Mouse (Mus musculus): ENCODE results near the gene Sf3b4. TPM values are rescaled to one million over a fixed set of nuclear protein-coding genes. Genes with fewer than 3 reads are reported as not detected.
A peak's percentile ranks its signal among the peaks of the same experiment; 100 is the strongest.

Gene Sf3b4
- polyA plus RNA-seq, 1 experiment = 77.5 TPM

DNA sequence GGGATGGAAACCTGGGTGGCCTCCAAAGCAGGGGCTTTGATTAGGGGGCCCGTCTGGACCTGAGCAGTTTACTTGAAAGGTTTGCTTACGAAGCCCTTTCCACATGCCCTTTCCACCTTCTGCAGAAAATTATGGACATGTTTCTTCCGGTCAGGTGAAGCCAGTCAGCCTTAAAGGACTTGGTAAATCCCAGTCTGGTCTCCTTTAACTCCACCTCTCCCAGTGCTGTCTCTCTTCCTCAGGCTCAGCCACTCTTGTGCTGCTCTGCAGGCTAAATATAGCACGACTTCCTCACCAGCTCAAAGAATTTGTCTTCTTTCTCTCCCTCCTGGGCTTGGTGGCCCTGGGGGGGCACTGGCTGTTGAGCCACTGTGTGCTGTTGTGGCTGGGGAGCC is 10.2 kb downstream of the Sf3b4 start:
- Histone ChIP-seq H3ac (ENCODE audit: control insufficient read depth, insufficient read length) (no peak overlapping the region), H3K4me2 (ENCODE audit: low read depth) (no peak overlapping the region), H3K79me2 (ENCODE audit: control insufficient read depth, insufficient read depth) (no peaks in the 10 kb centered on the region), H3K4me3 (no peak overlapping the region), H3K27me3 (ENCODE audit: control insufficient read depth, insufficient read depth, insufficient read length) (no peaks in the 10 kb centered on the region), H3K36me3 (ENCODE audit: control insufficient read depth, insufficient read depth) (peaks cover 11% of the 10 kb centered on the region)
- TF ChIP-seq SRF (IDR thresholded peaks at IDR 0.05; ENCODE audit: control insufficient read depth, insufficient read length, low read depth) (no peak), CEBPB (IDR thresholded peaks at IDR 0.05; ENCODE audit: insufficient read depth, poor library complexity, severe bottlenecking) (no peak), MYOD1 (IDR thresholded peaks at IDR 0.05; ENCODE audit: control insufficient read depth in 1 of 3, insufficient read length in 2 of 3, low read depth in 2 of 3) (no peak), MAX (IDR thresholded peaks at IDR 0.05; ENCODE audit: low read depth) (no peak), E2F4 (IDR thresholded peaks at IDR 0.05; ENCODE audit: insufficient read depth) (no peak), MYOG (IDR thresholded peaks at IDR 0.05; ENCODE audit: control insufficient read depth in 1 of 3, insufficient read depth in 1 of 3, insufficient read length in 2 of 3, low read depth in 2 of 3) (no peak), USF1 (IDR thresholded peaks at IDR 0.05; ENCODE audit: low read depth) (no peak), REST (IDR thresholded peaks at IDR 0.05; ENCODE audit: insufficient read depth, insufficient read length) (no peak), POLR2AphosphoS2 (IDR thresholded peaks at IDR 0.05; ENCODE audit: insufficient read length, low read depth) (no peak), TCF3 (IDR thresholded peaks at IDR 0.05; ENCODE audit: insufficient read length, low read depth) (no peak), POLR2A (IDR thresholded peaks at IDR 0.05; ENCODE audit: insufficient read length, low read depth) (no peak), TCF12 (IDR thresholded peaks at IDR 0.05; ENCODE audit: insufficient read depth, poor library complexity, severe bottlenecking) (no peak)

DNA sequence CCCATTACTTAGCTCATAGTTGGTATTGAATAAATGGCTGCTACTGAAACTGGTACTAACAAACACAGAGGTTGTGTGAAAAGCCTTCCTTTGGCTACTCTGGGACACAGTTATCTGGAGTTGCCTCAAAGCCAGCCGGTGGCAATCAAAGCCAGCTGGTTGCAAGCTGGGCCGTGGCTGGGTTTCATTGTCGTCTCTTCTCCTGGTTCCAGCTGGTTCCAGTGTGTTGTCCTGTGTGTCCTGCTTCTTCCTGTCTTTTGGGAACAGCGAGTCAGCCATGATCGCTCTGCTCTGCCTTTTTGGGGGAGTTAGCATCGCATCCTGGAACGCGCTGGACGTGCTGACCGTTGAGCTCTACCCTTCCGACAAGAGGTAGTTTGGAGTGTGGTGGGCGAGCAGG is 20.8 kb downstream of the Sf3b4 start:
- H3K27me3 ChIP-seq (ENCODE audit: control insufficient read depth, insufficient read depth, insufficient read length) = no peaks in the 10 kb centered on the region
- H3K36me3 ChIP-seq (ENCODE audit: control insufficient read depth, insufficient read depth) = no peaks in the 10 kb centered on the region
- TF ChIP-seq MYOG (IDR thresholded peaks at IDR 0.05; ENCODE audit: control insufficient read depth in 1 of 3, insufficient read depth in 1 of 3, insufficient read length in 2 of 3, low read depth in 2 of 3) = no peak
- TF ChIP-seq SRF (IDR thresholded peaks at IDR 0.05; ENCODE audit: control insufficient read depth, insufficient read length, low read depth) = no peak
- TF ChIP-seq TCF12 (IDR thresholded peaks at IDR 0.05; ENCODE audit: insufficient read depth, poor library complexity, severe bottlenecking) = no peak
- TF ChIP-seq POLR2AphosphoS2 (IDR thresholded peaks at IDR 0.05; ENCODE audit: insufficient read length, low read depth) = no peak
- TF ChIP-seq TCF3 (IDR thresholded peaks at IDR 0.05; ENCODE audit: insufficient read length, low read depth) = no peak
- TF ChIP-seq MAX (IDR thresholded peaks at IDR 0.05; ENCODE audit: low read depth) = no peak
- no peak for TF ChIP-seq E2F4 (IDR thresholded peaks at IDR 0.05; ENCODE audit: insufficient read depth)
- no peak for TF ChIP-seq CEBPB (IDR thresholded peaks at IDR 0.05; ENCODE audit: insufficient read depth, poor library complexity, severe bottlenecking)
- no peak for TF ChIP-seq MYOD1 (IDR thresholded peaks at IDR 0.05; ENCODE audit: control insufficient read depth in 1 of 3, insufficient read length in 2 of 3, low read depth in 2 of 3)
- no peak for TF ChIP-seq POLR2A (IDR thresholded peaks at IDR 0.05; ENCODE audit: insufficient read length, low read depth)
- no peak overlapping the region for H3K4me3 ChIP-seq
- H3ac ChIP-seq (ENCODE audit: control insufficient read depth, insufficient read length) = no peak overlapping the region
- no peaks in the 10 kb centered on the region for H3K79me2 ChIP-seq (ENCODE audit: control insufficient read depth, insufficient read depth)
- no peak overlapping the region for H3K4me2 ChIP-seq (ENCODE audit: low read depth)

DNA sequence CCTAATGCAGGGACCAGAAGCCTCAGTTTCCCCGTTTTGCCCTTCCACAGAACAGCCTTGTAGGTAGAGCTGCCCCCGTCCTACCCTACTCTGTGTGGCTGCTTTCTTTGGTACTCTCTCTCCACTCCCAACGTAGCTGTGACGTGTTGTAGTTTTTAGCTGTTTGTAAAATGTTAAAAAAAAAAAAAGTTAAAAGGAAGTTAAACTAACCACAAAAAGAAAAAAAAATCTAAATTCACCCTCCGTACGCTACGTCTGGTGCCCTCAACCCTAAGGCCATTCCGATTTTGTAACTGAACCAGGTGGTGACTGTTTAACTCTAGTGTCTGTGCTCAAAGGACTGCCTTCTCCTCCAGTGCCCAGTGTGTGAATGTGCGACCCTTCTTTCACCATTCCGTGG is 22.8 kb downstream of the Sf3b4 start:
- TF ChIP-seq E2F4 (IDR thresholded peaks at IDR 0.05; ENCODE audit: insufficient read depth) (no peak), POLR2AphosphoS2 (IDR thresholded peaks at IDR 0.05; ENCODE audit: insufficient read length, low read depth) (peak; percentile 47)
- Histone ChIP-seq H3K79me2 (ENCODE audit: control insufficient read depth, insufficient read depth) (no peaks in the 10 kb centered on the region), H3K4me3 (no peak overlapping the region), H3K4me2 (ENCODE audit: low read depth) (no peak overlapping the region), H3ac (ENCODE audit: control insufficient read depth, insufficient read length) (no peak overlapping the region), H3K27me3 (ENCODE audit: control insufficient read depth, insufficient read depth, insufficient read length) (no peaks in the 10 kb centered on the region), H3K36me3 (ENCODE audit: control insufficient read depth, insufficient read depth) (no peaks in the 10 kb centered on the region)

DNA sequence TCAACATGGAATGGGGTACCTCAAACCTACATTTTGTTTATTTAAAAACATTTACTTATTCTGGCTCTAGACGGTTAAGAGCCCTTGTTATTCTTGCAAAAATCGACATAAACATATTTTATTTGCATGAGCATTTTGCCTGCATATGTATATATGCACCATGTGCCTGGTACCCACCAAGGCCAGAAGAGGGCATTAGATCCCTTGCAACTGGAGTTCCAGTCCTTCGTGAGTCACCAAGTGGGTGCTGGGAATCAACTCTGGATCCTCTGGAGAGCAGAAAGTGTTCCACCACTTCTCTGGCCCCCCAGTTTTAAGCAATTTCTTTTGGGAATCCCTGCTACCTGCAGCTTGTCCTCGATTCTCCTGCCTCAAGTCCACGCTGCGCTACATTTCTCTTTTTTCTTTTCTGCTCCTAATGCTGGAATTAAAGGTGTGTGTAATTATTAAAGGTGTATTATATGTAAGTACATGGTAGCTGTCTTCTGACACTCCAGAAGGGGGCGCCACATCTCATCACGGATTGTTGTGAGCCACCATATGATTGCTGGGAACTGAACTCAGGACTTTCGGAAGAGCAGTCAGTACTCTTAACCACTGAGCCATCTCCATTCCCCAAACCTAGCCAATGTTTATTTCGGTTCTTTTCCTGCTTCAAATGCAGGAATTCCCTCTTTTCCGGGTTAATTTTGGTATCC is 23.6 kb downstream of the Sf3b4 start:
- Histone ChIP-seq H3ac (ENCODE audit: control insufficient read depth, insufficient read length) (no peak overlapping the region), H3K27me3 (ENCODE audit: control insufficient read depth, insufficient read depth, insufficient read length) (no peaks in the 10 kb centered on the region), H3K4me3 (no peak overlapping the region), H3K4me2 (ENCODE audit: low read depth) (no peak overlapping the region), H3K36me3 (ENCODE audit: control insufficient read depth, insufficient read depth) (no peaks in the 10 kb centered on the region), H3K79me2 (ENCODE audit: control insufficient read depth, insufficient read depth) (no peaks in the 10 kb centered on the region)
- TF ChIP-seq MYOG (IDR thresholded peaks at IDR 0.05; ENCODE audit: control insufficient read depth in 1 of 3, insufficient read depth in 1 of 3, insufficient read length in 2 of 3, low read depth in 2 of 3) = no peak
- no peak for TF ChIP-seq TCF12 (IDR thresholded peaks at IDR 0.05; ENCODE audit: insufficient read depth, poor library complexity, severe bottlenecking)
- no peak for TF ChIP-seq TCF3 (IDR thresholded peaks at IDR 0.05; ENCODE audit: insufficient read length, low read depth)
- TF ChIP-seq MYOD1 (IDR thresholded peaks at IDR 0.05; ENCODE audit: control insufficient read depth in 1 of 3, insufficient read length in 2 of 3, low read depth in 2 of 3) = no peak
- no peak for TF ChIP-seq POLR2A (IDR thresholded peaks at IDR 0.05; ENCODE audit: insufficient read length, low read depth)
- no peak for TF ChIP-seq REST (IDR thresholded peaks at IDR 0.05; ENCODE audit: insufficient read depth, insufficient read length)
- TF ChIP-seq POLR2AphosphoS2 (IDR thresholded peaks at IDR 0.05; ENCODE audit: insufficient read length, low read depth) = no peak
- TF ChIP-seq E2F4 (IDR thresholded peaks at IDR 0.05; ENCODE audit: insufficient read depth) = no peak
- TF ChIP-seq USF1 (IDR thresholded peaks at IDR 0.05; ENCODE audit: low read depth) = no peak
- no peak for TF ChIP-seq MAX (IDR thresholded peaks at IDR 0.05; ENCODE audit: low read depth)
- no peak for TF ChIP-seq CEBPB (IDR thresholded peaks at IDR 0.05; ENCODE audit: insufficient read depth, poor library complexity, severe bottlenecking)
- TF ChIP-seq SRF (IDR thresholded peaks at IDR 0.05; ENCODE audit: control insufficient read depth, insufficient read length, low read depth) = no peak

All from myocyte (in vitro differentiated cells).